Mouse (Mus musculus) midbrain, embryonic 11.5 days (tissue): ENCODE measurements around the gene Socs5. TPM values are rescaled to one million over a fixed set of nuclear protein-coding genes. Genes with fewer than 3 reads are reported as not detected.
A peak's percentile ranks its signal among the peaks of the same experiment; 100 is the strongest.

Experiments used
- ATAC-seq: fragments of 200-750 bp; cut with Nextera tagmentation; 2 replicates; pipeline ENCODE4 v1.8.0; 2017; ENCODE audit warnings: moderate TSS enrichment, moderate library complexity; ENCODE audit not compliant: low FRiP score
- DNase-seq: peaks from one replicate; pipeline ENCODE4 v3.0.0; 2015; ENCODE audit warnings: low spot score; ENCODE audit errors: missing footprints
- H3K27ac ChIP-seq: fragments of 300-500 bp; sonication (generic); 2 replicates; pipeline ENCODE4 v1.5.1; 2014; ENCODE audit warnings: low read depth, low read length
- H3K27me3 ChIP-seq: fragments of 300-500 bp; sonication (generic); 2 replicates; pipeline ENCODE4 v1.6.1; 2014; ENCODE audit warnings: mild to moderate bottlenecking, low read length, moderate library complexity, mixed read lengths; ENCODE audit not compliant: control insufficient read depth, insufficient read depth
- H3K36me3 ChIP-seq: fragments of 300-500 bp; sonication (generic); 2 replicates; pipeline ENCODE4 v1.6.1; 2014; ENCODE audit warnings: mild to moderate bottlenecking, low read length, moderate library complexity, mixed read lengths; ENCODE audit not compliant: control insufficient read depth, insufficient read depth
- H3K4me1 ChIP-seq: fragments of 300-500 bp; sonication (generic); 2 replicates; pipeline ENCODE4 v1.6.1; 2014; ENCODE audit warnings: low read length; ENCODE audit not compliant: control insufficient read depth, insufficient read depth
- H3K4me2 ChIP-seq: fragments of 300-500 bp; sonication (generic); 2 replicates; pipeline ENCODE4 v1.6.1; 2014; ENCODE audit warnings: mild to moderate bottlenecking, moderate library complexity
- H3K4me3 ChIP-seq: fragments of 300-500 bp; sonication (generic); 2 replicates; pipeline ENCODE4 v1.5.1; 2014; ENCODE audit warnings: low read depth, low read length
- H3K9ac ChIP-seq: fragments of 300-500 bp; sonication (generic); 2 replicates; pipeline ENCODE4 v1.6.1; 2014; ENCODE audit warnings: low read length
- H3K9me3 ChIP-seq: fragments of 300-500 bp; sonication (generic); 2 replicates; pipeline ENCODE4 v1.6.1; 2016; ENCODE audit warnings: low read length; ENCODE audit not compliant: control insufficient read depth
- WGBS: fragments of 180-500 bp; shearing (Covaris S2); extraction: QIAGEN DNeasy Blood & Tissue Kit; methylation state at CpG from one replicate; pipeline ENCODE4 v1.1.7; 2014; 5-methylcytosine and 5-hydroxymethylcytosine counted together
- polyA plus RNA-seq: library from polyadenylated mRNA; unstranded; fragments of >200 nt; fragmentation: Nextera tagmentation; extraction: Ambion mirVana; gene quantifications from 2 replicates; pipeline ENCODE4 v1.2.1, GENCODE M21; 2014

The Socs5 gene
- polyA plus RNA-seq, 1 experiment from 2014 or later: 13.0 TPM

DNA sequence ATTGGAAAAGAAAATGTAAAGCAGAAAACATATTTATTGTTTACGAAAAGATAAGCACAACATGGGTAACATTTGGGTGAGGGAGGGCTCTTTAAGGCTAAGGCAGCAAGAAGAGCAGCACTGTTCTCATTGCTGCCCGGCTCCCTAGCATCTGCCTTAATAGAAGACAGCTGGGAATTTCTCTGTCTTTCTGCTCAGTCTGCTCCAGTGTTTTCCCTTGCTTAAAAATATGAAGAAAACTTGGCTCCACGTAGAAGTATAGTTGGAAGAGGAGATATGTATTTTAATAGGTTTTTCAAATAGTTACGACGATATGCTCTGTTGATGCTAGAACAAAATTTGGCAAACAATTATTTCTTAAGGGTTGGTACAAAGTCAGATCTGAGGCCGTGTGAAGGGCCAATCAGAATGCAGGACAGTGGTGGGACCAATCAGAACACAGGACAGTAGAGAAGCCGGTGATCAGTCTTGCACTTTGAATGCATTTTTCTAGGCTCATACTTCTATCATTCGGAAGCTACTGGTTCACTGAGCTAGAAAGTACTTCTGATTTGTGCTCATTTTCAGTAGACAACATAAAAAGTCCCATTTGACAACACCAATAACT lies 39.0 kb downstream of the Socs5 start:
- Histone ChIP-seq H3K4me2 (no peak overlapping the region), H3K4me1 (no peaks in the 10 kb centered on the region), H3K4me3 (no peak overlapping the region), H3K27ac (no peak overlapping the region), H3K36me3 (no peaks in the 10 kb centered on the region), H3K9ac (no peak overlapping the region), H3K9me3 (no peaks in the 10 kb centered on the region), H3K27me3 (no peaks in the 10 kb centered on the region)
- ATAC-seq (no peak), DNase-seq (peak; percentile 49)
- WGBS: 83% methylated on average over 8 of the region's 8 CpGs

- ATAC-seq: no peak
- no peaks in the 10 kb centered on the region for H3K27me3 ChIP-seq
- no peak overlapping the region for H3K4me3 ChIP-seq
- H3K9me3 ChIP-seq: no peaks in the 10 kb centered on the region
- H3K36me3 ChIP-seq: no peaks in the 10 kb centered on the region
- no peaks in the 10 kb centered on the region for H3K4me1 ChIP-seq
- H3K9ac ChIP-seq: no peak overlapping the region
- no peak overlapping the region for H3K27ac ChIP-seq
- 95% methylated on average over 12 of the region's 12 CpGs for WGBS
- no peak overlapping the region for H3K4me2 ChIP-seq
- no peak for DNase-seq
Observed at GRCm38 (mm10) chr17:87149762-87150161, 42.3 kb downstream of the Socs5 start.

- WGBS: 52% methylated on average over 5 of the region's 5 CpGs
- Histone ChIP-seq H3K9me3 (no peaks in the 10 kb centered on the region), H3K27ac (no peak overlapping the region), H3K27me3 (no peaks in the 10 kb centered on the region), H3K4me3 (no peak overlapping the region), H3K9ac (no peak overlapping the region), H3K4me2 (no peak overlapping the region), H3K4me1 (no peaks in the 10 kb centered on the region), H3K36me3 (no peaks in the 10 kb centered on the region)
- DNase-seq: peak; percentile 81
- ATAC-seq: no peak
Observed at GRCm38 (mm10) chr17:87152984-87153383, 45.5 kb downstream of the Socs5 start.

DNA sequence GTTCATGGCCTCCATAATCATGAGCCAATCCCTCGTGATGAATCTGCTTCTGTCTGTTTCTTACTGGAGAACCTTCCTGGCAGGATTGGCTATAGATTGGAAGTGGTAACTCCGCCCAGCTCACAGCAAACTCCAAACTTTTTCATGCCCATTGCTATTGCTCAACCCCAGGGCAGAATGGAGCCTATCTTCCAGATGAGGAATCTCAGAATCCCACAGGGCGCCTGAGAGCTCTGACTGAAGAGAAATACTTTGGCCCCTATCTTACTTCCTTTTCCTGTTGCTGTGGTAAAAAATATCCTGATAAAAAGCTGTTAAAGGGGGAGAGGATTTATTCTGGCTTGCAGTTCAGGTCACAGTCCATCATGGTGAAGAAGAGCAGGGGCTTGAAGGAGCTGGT lies 48.2 kb downstream of the Socs5 start:
- Histone ChIP-seq H3K4me3 (no peak overlapping the region), H3K9ac (no peak overlapping the region), H3K4me1 (no peaks in the 10 kb centered on the region), H3K27me3 (no peaks in the 10 kb centered on the region), H3K9me3 (no peaks in the 10 kb centered on the region), H3K36me3 (no peaks in the 10 kb centered on the region), H3K4me2 (no peak overlapping the region), H3K27ac (no peak overlapping the region)
- WGBS: 83% methylated on average over 3 of the region's 3 CpGs
- DNase-seq: peak; percentile 23
- no peak for ATAC-seq

GRCm38 (mm10) chr17:87157739-87158138 lies 50.3 kb downstream of the Socs5 start:
- no peaks in the 10 kb centered on the region for H3K27me3 ChIP-seq
- H3K4me1 ChIP-seq: no peaks in the 10 kb centered on the region
- H3K9ac ChIP-seq: no peak overlapping the region
- H3K36me3 ChIP-seq: no peaks in the 10 kb centered on the region
- no peak for DNase-seq
- H3K9me3 ChIP-seq: no peaks in the 10 kb centered on the region
- no peak overlapping the region for H3K27ac ChIP-seq
- H3K4me2 ChIP-seq: no peak overlapping the region
- ATAC-seq: no peak
- no peak overlapping the region for H3K4me3 ChIP-seq
- 71% methylated on average over 13 of the region's 13 CpGs for WGBS

- Histone ChIP-seq H3K4me1 (no peaks in the 10 kb centered on the region), H3K9ac (no peak overlapping the region), H3K27me3 (no peaks in the 10 kb centered on the region), H3K9me3 (no peaks in the 10 kb centered on the region), H3K4me3 (no peak overlapping the region), H3K36me3 (no peaks in the 10 kb centered on the region), H3K4me2 (no peak overlapping the region), H3K27ac (no peak overlapping the region)
- WGBS: 94% methylated on average over 14 of the region's 14 CpGs
- DNase-seq (peak; percentile 44), ATAC-seq (no peak)
Observed at GRCm38 (mm10) chr17:87158597-87158996, 51.1 kb downstream of the Socs5 start.

- WGBS: 88% methylated on average over 3 of the region's 3 CpGs
- Histone ChIP-seq H3K4me3 (no peak overlapping the region), H3K36me3 (no peaks in the 10 kb centered on the region), H3K4me2 (no peak overlapping the region), H3K27ac (no peak overlapping the region), H3K27me3 (no peaks in the 10 kb centered on the region), H3K4me1 (no peaks in the 10 kb centered on the region), H3K9ac (no peak overlapping the region), H3K9me3 (no peaks in the 10 kb centered on the region)
- ATAC-seq (no peak), DNase-seq (no peak)
Observed at GRCm38 (mm10) chr17:87160270-87160669, 52.8 kb downstream of the Socs5 start.

DNA sequence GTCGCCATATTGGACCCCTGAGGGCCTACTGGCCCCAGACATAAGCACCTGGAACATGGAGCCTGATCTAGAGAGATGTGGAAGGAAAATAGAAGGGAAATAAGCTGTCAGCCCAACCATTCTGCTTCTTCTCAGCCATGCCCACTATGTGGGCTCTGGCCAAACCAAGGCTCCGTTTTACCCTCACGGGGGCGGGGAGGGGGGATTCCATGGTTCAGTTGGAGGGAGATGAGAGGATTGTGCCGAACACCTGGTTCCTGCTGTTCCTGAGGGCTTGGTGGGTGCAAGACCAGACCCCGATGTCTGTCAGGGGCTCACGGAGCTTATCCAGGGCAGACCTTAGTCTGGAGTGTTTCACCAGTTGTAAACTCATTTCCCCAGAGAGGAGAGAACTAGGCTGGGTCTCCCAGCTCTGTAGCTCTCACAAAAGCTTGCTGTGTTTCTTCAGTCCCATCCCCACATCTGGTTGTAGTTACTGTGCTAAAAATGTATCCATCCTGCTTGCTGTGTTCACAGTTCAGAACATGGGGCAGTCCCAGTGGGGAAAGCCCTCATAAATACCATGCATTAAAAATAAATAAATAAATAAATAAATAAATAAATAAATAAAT lies 56.9 kb downstream of the Socs5 start:
- no peaks in the 10 kb centered on the region for H3K4me1 ChIP-seq
- DNase-seq (no peak), ATAC-seq (no peak)
- no peaks in the 10 kb centered on the region for H3K9me3 ChIP-seq
- no peak overlapping the region for H3K4me2 ChIP-seq
- H3K9ac ChIP-seq: no peak overlapping the region
- WGBS: 84% methylated on average over 7 of the region's 7 CpGs
- H3K27me3 ChIP-seq: no peaks in the 10 kb centered on the region
- no peaks in the 10 kb centered on the region for H3K36me3 ChIP-seq
- H3K4me3 ChIP-seq: no peak overlapping the region
- no peak overlapping the region for H3K27ac ChIP-seq

DNA sequence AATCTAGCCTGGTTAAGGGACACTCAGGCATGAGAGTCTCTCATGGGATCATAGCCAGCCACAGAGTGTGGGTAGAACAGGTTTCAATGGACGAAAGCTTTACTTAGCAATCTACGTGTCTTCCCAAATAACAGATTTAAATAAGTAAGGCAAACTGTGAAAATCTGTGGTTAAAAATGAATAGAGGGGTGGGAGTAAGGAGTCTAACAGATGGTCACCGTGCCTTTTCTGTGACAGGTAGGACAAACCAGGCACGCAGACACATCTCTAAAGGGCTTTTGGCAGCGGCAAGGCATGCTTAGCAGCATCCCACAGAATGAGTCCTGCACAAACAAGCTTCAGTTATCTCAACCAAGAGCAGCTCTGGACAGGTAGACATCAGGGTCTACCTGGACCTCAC lies 59.9 kb downstream of the Socs5 start:
- Histone ChIP-seq H3K9ac (no peak overlapping the region), H3K4me3 (no peak overlapping the region), H3K27ac (no peak overlapping the region), H3K4me2 (no peak overlapping the region), H3K36me3 (no peaks in the 10 kb centered on the region), H3K9me3 (no peaks in the 10 kb centered on the region), H3K27me3 (no peaks in the 10 kb centered on the region), H3K4me1 (no peaks in the 10 kb centered on the region)
- 95% methylated on average over 5 of the region's 5 CpGs for WGBS
- DNase-seq (no peak), ATAC-seq (no peak)
